Mouse (Mus musculus) testis, adult 2 months (tissue): Measurements from ENCODE around the gene Myh9. TPM values are rescaled to one million over a fixed set of nuclear protein-coding genes. Genes with fewer than 3 reads are reported as not detected.
"Not testable (repeated sequence)": the region's sequence is repeated elsewhere in the genome, so short reads cannot be mapped to it uniquely, and the experiment has no call there.

ENCODE experiments used
- H3K27ac ChIP-seq: fragments of 200-500 bp; 2 replicates; pipeline ENCODE4 v1.5.1; 2012; ENCODE audit warnings: low read depth, low read length; ENCODE audit not compliant: control insufficient read depth, insufficient read depth
- H3K27me3 ChIP-seq: fragments of 200-500 bp; 2 replicates; pipeline ENCODE4 v1.6.1; 2012; ENCODE audit warnings: mild to moderate bottlenecking, low read length, moderate library complexity; ENCODE audit not compliant: control insufficient read depth, insufficient read depth
- H3K36me3 ChIP-seq: fragments of 200-500 bp; 2 replicates; pipeline ENCODE4 v1.6.1; 2012; ENCODE audit warnings: mild to moderate bottlenecking, low read length; ENCODE audit not compliant: control insufficient read depth, insufficient read depth
- H3K4me1 ChIP-seq: fragments of 200-500 bp; 2 replicates; pipeline ENCODE4 v1.6.1; 2012; ENCODE audit warnings: low read length; ENCODE audit not compliant: control insufficient read depth, insufficient read depth
- H3K4me3 ChIP-seq: fragments of 200-500 bp; 2 replicates; pipeline ENCODE4 v1.5.1; 2012; ENCODE audit warnings: low read depth, mild to moderate bottlenecking, low read length, moderate library complexity, mixed read lengths; ENCODE audit not compliant: control insufficient read depth
- CTCF ChIP-seq: fragments of 200-500 bp; IDR thresholded peaks from 2 replicates; pipeline ENCODE4 v1.5.1; 2012; ENCODE audit warnings: low read depth, mild to moderate bottlenecking, inconsistent platforms, low read length, moderate library complexity; ENCODE audit not compliant: control insufficient read depth, insufficient read depth, insufficient replicate concordance
- POLR2A ChIP-seq: fragments of 200-500 bp; IDR thresholded peaks from 2 replicates; pipeline ENCODE4 v1.6.1; 2012; ENCODE audit warnings: low read depth, mild to moderate bottlenecking, inconsistent platforms, low read length, moderate library complexity; ENCODE audit not compliant: control insufficient read depth
- polyA plus RNA-seq: library from polyadenylated mRNA; depleted of rRNA; stranded (reverse); fragments of >200 nt; gene quantifications from 2 replicates; pipeline ENCODE4 v1.2.3, GENCODE M21; 2012

Myh9 gene
- polyA plus RNA-seq, 1 experiment = 4.5 TPM

DNA sequence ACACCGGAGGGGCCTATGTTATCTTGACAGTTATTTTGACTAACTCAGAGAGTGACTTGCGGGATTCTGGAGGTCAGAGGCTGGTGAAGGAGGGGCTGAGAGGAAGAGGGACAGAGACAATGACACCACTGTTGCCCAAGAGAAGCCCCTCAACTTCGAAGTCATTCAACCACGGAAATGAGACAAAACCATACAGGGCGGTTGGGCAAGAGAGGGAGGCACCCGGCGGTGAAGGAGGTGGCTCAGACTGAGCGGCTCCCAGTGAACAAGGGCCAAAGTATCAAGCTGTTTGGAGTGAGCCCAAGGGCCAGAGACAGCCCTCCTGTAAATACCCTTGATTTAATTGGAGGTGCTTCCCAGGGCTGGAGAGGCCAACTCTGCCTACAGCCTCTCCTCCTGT is 13.3 kb upstream of the Myh9 start:
- TF ChIP-seq POLR2A = no peak
- no peak for TF ChIP-seq CTCF
- no peaks in the 10 kb centered on the region for H3K27me3 ChIP-seq
- no peaks in the 10 kb centered on the region for H3K36me3 ChIP-seq
- no peak overlapping the region for H3K27ac ChIP-seq
- H3K4me1 ChIP-seq = peaks cover 11% of the 10 kb centered on the region
- no peak overlapping the region for H3K4me3 ChIP-seq

DNA sequence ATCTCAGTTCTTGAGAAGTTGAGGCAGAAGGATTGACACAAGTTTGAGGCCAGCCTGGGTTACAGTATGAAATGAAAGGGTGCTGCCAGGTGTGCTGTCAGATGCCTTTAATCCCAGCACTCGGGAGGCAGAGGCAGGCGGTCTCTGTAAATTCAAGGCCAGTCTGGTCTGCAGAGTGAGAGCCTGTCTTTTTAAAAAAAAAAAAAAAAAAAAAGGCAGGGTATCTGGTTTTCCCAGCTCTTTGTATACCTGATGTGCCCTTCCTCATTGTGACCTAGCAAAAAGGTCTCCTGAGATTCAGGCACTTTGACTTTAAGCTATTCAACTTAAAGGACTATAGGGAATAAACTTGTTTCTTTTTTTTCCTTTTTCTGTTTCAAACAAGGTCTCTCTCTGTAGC is 10.0 kb upstream of the Myh9 start:
- no peak overlapping the region for H3K27ac ChIP-seq
- peaks cover 3% of the 10 kb centered on the region for H3K4me1 ChIP-seq
- H3K36me3 ChIP-seq = no peaks in the 10 kb centered on the region
- TF ChIP-seq CTCF (no peak), POLR2A (no peak)
- no peak overlapping the region for H3K4me3 ChIP-seq
- no peaks in the 10 kb centered on the region for H3K27me3 ChIP-seq

DNA sequence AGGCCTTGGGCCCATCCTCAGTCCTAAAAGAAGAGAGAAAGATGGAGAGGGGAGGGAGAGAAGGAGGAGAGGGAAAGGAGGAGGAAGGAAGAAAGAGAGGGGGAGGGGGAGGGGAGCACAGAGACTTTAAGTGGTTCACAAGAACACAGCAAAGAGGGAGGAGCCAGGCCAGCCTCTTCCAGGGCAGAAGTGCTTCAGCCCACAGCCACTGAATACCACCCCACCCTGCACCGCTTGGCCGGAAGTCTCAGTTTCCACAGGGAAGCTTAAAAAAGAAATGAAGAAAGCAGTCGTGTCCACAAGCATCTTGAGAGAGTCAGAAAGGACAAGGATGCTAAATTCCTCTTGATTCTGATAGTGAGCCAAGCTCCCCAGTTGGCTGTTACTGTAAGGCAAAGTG is 9.2 kb upstream of the Myh9 start:
- Histone ChIP-seq H3K27me3 (no peaks in the 10 kb centered on the region), H3K36me3 (no peaks in the 10 kb centered on the region), H3K4me1 (no peaks in the 10 kb centered on the region; the same call in 1 of the 2 replicates), H3K4me3 (no peak overlapping the region), H3K27ac (no peak overlapping the region)
- no peak for TF ChIP-seq POLR2A
- TF ChIP-seq CTCF = no peak

DNA sequence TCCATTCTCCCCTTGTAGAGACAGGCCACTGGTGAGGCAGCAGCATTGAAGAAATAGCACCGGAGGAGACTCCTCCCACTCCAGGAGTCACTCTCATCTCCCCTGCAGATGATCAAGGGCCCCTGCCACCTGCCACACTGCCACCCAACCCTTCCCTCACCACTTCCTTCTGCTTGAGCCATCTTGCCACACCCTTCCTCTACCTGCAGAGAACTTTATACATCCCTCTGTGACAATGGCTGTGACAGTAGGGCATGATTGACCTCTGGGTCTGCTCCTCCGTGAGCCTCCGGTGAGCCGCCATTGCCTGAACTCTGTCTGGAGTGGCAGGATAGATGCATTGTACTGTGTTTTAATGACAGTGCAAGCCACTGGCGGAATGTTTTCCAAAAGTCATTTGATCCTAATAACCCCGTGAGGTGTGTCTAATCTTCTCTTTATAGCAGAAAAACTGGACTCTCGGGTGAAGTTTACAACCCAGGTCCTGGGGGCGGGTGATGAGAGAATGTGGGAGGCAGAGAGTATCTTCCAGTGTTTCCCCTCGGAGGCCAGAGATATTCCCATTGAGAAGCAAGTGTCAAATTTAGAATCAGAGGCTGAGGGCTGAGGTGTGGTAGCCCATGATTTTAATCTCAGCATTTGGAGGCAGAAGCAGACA is 7.7 kb upstream of the Myh9 start:
- Histone ChIP-seq H3K4me3 (no peak overlapping the region), H3K4me1 (peaks cover 4% of the 10 kb centered on the region), H3K36me3 (no peaks in the 10 kb centered on the region), H3K27me3 (no peaks in the 10 kb centered on the region), H3K27ac (no peak overlapping the region)
- no peak for TF ChIP-seq CTCF
- TF ChIP-seq POLR2A = no peak

DNA sequence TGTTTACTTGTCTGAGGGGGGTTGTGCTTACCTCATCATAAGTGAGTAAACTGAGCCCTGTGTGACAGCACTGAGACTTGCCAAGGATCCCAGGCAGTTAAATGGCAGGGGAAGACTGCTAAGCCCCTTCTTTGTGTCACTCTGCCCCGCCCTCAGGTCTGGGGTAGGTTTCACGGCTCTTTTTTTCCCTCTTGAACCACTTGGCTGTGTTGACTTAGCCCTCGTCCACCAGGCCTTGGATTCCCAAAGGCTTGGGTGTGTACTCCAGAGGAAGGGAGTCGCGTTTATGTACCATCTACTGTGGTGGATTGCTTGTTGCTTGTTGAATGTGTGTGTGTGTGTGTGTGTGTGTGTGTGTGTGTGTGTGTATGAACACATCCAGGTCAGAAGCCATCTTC is 7.1 kb upstream of the Myh9 start:
- Histone ChIP-seq H3K4me3 (no peak overlapping the region), H3K27ac (no peak overlapping the region), H3K4me1 (peaks cover 4% of the 10 kb centered on the region), H3K27me3 (no peaks in the 10 kb centered on the region), H3K36me3 (no peaks in the 10 kb centered on the region)
- TF ChIP-seq CTCF (no peak), POLR2A (no peak)

DNA sequence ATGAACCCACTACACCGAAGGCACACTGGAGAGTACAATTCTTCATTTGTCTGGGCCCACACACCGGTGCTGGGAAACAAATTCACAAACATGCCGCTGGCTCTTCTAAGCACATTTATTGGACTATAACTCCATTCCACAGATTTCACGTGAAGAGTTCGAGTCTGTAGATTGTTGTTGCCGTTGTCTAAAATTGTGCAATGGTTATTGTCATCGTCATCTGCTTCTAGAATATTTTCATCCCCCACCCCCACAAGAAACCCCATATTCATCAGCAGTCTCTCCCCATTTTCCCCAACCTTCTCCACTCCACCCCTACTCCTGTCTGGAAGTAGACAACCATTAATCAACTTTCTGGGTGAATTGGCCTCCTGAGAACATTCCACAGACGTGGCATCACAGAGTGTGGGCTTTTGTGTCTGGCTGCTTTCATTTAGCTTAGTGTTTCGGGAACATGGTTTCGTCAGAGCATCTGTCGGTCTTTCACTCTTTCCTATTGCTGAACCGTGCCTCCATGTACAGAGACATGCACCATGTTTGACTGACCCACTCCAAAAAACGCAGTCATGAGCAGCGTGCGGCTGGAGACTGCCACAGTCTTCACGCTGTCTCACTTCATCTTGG is 6.6 kb upstream of the Myh9 start:
- Histone ChIP-seq H3K4me1 (peaks cover 4% of the 10 kb centered on the region), H3K27ac (no peak overlapping the region), H3K27me3 (no peaks in the 10 kb centered on the region), H3K36me3 (no peaks in the 10 kb centered on the region), H3K4me3 (no peak overlapping the region)
- TF ChIP-seq POLR2A = no peak
- no peak for TF ChIP-seq CTCF

DNA sequence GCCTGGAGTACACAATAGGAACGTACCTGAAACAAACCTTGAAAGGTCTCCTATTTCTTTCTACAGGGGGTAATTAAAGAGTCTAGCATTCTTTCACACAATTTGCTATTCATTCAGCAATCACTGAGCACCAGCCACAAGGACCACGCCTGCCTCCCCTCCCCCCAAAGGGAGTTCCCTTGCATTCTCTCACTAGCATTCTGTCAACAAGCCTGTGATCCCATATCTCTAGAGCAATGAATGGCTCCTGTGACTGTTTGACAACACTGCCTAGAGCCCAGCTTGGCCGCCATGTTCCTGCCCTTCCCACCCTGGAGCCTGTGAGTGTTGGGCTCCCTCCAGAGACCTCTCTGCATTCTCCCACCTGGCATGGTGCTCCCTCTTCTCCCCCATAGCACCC is 5.9 kb upstream of the Myh9 start:
- Histone ChIP-seq H3K4me1 (peaks cover 4% of the 10 kb centered on the region), H3K36me3 (no peaks in the 10 kb centered on the region), H3K27me3 (no peaks in the 10 kb centered on the region), H3K4me3 (no peak overlapping the region), H3K27ac (no peak overlapping the region)
- TF ChIP-seq CTCF (no peak), POLR2A (no peak)

DNA sequence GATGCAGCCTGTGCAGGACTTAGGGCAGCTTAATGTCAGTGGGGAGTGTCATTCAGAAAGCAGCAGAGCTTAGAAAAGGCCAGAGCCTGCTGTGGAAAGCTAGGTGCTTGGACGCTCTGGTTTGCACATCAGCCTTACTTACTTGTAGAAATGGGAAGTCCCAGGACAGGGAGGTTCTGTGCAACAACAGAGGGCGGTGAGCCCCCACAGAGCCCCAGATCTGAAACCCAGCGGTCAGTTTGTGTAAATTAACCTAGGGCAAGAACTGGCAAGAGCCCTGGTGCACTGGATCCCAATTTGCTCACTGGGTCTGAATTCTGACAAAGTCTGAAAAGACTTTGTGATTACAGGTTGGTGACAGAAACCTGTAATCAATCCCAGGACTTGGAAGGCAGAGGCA is 5.1 kb upstream of the Myh9 start:
- Histone ChIP-seq H3K4me1 (peaks cover 4% of the 10 kb centered on the region), H3K4me3 (no peak overlapping the region), H3K36me3 (no peaks in the 10 kb centered on the region), H3K27ac (no peak overlapping the region), H3K27me3 (no peaks in the 10 kb centered on the region)
- no peak for TF ChIP-seq CTCF
- TF ChIP-seq POLR2A = no peak

DNA sequence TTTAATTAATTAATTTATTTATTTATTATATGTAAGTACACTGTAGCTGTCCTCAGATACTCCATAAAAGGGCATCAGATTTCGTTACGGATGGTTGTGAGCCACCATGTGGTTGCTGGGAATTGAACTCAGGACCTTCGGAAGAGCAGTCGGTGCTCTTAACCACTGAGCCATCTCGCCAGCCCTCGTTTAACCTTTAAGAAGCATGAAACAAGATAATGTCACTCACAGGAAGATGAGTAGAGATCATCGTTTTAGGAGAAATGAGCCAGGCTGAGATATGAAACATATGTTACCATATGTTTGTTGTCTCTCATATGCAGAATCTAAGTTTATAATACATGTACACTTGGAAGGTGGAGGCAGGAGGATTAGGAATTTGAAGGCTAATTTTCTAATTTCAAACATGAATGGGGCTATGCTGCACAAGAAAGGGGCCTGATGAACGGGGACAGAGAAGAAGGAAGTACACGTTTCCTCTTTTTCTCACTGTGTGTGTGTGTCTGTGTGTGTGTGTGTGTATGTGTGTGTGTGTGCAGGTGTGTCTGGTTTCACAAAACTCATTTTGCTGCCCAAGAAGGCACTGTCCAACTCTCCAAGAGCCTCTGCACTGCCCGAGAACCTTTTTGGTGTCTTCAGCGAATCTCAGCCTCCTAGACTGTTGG is 4.1 kb upstream of the Myh9 start:
- H3K27me3 ChIP-seq, H3K4me3 ChIP-seq, H3K4me1 ChIP-seq, H3K36me3 ChIP-seq, H3K27ac ChIP-seq: not testable (repeated sequence)
